Mouse (Mus musculus) right cerebral cortex, adult 18-20 months (tissue): ENCODE measurements around the gene S100a11.
"Not testable (repeated sequence)": the region's sequence is repeated elsewhere in the genome, so short reads cannot be mapped to it uniquely, and the experiment has no call there.

Experiments used
- DNase-seq: peaks from one replicate; pipeline ENCODE4 v3.0.0; 2022; ENCODE audit warnings: mixed read lengths

Gene S100a11

DNA sequence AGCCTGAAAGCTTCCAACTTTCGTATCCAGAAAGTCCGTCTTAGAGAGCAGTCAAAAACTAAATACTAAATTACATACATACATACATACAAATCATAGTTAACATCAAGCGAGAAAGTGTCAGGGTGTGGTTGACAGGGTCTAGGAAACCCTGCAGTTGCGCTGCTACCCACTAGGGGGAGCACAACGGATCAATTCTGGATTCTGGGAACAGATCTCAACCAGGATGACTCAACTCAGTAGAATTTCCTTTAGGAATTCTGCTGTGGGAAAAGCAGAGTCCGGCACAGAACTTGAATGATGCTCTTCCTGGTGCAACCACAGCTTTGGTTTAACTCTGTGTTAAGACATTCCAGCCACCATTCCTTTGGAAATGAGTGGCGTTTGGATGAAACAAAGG lies 2.3 kb downstream of the S100a11 start:
- peak; percentile 65 for DNase-seq

DNA sequence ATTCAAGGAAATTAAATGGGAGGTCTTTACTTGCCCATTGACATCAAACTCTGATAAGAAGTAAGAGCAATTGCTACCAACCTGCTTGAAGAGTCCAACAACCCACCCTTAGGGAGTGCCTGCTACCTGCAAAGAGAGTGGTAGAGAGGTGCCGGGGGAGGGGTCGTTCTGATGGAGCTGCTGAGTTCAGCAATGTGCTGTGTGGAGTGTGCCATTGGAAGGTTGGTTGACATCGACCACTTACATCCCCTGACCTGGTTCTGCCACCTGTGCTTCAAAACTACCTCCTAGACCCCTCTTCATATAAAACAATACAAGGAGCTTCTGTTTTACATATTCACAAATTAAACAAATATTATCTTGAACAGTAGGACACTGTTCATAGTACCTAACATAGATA lies 7.0 kb downstream of the S100a11 start:
- no peak for DNase-seq

DNA sequence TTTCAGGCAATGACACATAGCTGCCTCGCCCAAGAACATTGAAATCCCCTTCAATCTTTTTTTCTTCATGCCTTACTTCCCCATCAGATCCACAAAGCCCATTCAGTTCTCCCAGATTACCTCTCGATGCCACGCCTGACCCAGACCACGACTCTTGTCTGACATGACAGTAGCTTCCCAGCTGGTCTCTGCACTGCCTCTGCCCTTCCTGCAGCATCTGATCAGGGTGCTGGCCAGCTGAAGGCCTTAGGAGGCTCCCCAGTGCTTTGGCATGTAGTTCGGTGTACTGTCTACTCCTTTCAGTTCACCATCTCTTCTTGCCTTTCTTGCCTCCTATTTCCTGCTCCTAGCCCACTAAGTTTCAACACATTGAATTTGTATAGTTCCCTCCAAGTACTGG lies 8.5 kb downstream of the S100a11 start:
- DNase-seq: no peak

DNA sequence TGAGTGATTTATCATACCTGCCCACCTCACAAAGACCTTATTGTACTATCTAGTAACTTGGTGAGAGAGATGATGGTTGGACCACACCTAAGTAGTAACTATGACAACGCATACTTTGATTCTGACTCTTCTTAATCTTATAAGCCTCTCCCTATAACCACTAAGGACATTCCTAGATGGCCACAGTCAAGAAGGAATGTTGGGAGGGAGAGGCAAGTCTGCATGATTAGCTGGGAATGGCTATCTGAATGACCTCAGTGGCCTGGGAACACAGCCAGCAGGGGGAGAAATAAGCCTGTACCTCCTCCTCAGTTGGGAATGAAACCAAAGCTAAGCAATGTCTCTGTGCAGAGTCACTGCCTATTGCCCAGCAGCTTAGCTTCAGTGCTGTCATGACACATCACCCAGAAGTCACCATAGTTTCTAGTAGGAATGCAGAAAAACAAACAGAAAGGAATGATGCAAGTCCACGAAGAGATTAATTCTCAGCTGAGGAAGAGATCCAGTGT lies 16.8 kb downstream of the S100a11 start:
- DNase-seq: no peak

DNA sequence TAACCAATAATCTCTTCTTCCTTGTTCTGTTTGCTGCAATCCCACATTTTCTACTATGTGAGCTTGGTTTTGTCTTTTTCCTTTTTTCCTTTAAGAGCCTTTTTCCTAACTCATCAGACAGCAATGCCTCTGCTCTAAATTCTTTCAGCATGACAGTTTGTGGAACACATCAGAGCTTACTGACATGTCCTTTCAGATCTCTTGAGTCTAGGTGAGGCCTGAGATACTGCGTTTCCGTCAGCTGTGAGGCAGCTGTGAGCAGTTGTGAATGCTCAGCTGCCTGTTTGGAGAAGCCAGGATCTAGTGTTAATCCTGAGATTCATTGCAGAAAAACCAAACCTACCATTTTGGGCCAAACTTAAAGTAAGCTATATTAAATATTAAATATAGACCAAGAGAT lies 18.2 kb downstream of the S100a11 start:
- DNase-seq: no peak

DNA sequence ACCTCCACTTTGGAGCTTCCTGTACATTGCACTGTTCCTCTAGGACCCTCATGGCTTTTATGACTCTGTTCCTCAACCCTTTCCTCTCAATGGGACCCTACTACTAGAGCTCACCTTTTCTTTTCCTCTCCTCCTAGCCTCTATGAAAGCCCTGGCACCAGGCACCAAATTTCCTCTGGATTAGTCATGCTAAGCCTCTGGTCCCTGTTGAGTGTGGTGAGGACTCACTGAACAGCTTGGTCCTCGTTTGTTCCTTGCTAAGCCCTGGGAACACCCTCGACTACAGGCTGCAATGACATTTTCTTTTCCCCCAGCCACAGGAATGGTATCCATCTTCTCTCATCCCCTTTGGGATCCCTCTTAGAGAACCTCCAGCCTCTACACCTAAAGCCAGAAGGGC lies 21.2 kb downstream of the S100a11 start:
- DNase-seq: no peak

DNA sequence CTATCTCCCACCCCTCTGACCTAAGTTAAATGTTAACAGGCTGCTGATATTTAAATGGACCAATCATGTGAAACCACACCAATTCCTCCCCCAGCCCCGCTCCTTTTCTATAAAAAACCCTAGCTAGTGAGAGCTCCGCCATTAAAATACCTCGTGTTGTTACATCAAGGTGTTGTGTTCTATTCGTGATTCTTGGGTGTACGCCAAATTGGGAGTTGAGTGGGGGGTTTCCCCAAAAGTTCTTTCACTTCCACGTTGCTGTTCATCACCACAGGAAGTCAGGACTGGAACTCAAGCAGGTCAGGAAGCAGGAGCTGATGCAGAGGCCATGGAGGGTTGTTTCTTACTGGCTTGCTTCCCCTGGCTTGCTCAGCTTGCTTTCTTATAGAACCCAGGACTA lies 23.9 kb downstream of the S100a11 start:
- DNase-seq: not testable (repeated sequence)

DNA sequence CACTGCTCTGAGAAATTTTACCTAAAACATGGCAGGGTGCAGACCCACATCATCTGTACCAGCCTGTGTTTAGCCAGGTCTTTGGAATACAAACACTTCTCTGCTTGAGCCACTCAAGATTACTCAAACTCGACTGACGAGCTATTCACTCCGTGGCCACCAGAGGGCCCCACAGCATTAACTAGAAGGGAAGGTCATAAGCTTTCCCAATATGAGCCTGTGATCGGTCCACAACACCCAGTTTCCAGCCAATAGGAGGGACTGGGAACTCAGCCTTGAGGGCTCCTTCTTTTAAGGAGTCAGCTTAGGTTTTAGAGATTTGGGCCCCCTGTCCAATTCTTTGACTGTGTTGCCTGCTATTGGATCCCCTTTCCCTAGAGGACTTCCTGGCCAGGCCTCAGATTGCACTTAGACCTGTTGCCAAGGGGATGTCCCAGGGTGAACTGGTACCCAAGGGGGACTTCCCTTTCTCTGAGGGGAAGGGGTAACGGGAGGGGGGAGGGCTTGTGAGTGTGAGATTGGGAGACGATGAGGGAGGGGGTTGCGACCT lies 26.9 kb downstream of the S100a11 start:
- peak; percentile 72 for DNase-seq

DNA sequence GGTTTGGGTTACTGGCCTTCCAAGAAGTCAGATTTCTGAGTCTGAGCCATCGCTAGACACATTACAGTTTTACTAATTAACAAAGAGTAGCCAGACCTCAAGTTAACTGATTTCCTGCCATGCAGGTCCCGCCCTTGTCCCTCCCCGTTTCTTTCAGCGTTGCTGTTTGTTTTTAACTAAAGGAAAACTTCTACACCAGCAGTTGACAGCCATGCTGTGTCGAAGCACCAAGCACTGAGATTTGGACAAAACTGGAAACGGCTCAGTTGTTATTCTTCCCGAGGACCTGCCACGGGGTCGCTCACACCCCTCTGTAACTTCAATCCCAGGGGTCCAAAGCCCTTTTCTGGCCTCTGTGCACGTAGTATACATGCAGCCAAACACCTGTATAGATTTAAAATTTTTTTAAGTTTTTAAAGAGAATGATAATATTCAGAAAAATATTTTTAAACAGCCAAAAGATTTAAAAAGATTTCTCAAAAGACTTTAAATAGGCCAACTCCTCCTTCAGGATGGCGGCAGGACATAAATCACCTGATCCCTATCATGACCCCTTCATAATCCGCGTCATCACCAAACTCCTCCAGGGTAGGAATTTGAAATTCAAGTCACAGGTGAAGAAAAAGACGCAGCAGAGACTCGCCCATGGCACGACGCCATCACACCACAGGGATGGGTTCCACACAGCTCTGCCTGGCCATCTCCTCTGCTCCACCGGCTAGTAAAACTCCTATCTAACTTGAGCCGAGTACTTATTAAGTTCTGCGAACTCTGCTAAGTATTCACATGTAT lies 27.7 kb downstream of the S100a11 start:
- DNase-seq: no peak

DNA sequence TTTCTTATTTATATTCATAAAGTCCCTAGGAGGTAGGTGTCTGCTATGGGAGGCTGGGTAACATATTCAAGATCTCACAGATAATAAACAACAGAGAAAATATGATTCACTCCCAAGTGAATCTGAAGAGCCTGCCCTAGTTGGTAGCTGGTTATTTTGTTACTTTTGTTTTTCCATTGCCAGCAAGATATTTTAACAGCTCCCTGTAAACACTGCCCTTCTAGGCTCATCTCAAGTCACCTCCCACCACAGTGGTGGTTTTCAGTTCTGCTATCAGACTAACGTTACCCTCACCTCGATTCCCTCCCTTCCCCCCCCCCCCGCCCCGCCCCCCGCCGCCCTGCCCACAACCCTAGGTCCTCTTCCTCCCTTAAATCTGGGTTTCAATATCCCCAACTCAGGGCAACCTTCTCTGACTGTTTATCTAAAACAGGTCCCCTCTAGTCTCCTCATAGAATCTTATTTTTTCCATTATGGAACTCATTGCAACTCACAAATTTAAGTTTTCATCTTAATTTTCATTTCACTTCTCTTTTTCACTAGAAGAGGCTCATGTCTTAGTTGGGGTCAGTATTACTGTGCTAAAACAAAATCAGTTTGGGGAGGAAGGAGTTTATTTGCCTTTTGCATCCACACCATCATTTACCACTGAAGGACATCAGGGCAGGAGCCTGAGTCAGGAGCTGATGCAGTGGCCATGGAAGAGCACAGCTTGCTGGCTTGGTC lies 28.4 kb downstream of the S100a11 start:
- no peak for DNase-seq

DNA sequence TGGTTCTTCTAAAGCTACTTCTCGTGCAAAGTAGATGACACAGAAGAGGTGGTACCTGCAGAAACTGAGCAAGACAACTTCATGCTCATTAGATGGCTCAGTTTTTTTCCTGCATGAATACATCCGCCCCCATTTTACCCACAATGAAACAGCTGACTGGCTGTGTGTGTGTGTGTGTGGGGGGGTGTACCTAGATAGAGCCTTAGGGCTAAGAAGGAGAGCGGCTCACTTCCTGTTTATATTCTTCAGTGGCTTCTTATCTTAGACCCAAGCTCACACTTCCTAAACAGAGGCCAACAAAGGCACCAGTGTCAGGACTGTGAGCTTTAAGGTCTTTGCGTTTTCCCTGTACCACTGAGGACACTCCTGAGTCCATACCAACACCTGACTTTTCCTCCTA lies 29.7 kb downstream of the S100a11 start:
- DNase-seq: no peak

DNA sequence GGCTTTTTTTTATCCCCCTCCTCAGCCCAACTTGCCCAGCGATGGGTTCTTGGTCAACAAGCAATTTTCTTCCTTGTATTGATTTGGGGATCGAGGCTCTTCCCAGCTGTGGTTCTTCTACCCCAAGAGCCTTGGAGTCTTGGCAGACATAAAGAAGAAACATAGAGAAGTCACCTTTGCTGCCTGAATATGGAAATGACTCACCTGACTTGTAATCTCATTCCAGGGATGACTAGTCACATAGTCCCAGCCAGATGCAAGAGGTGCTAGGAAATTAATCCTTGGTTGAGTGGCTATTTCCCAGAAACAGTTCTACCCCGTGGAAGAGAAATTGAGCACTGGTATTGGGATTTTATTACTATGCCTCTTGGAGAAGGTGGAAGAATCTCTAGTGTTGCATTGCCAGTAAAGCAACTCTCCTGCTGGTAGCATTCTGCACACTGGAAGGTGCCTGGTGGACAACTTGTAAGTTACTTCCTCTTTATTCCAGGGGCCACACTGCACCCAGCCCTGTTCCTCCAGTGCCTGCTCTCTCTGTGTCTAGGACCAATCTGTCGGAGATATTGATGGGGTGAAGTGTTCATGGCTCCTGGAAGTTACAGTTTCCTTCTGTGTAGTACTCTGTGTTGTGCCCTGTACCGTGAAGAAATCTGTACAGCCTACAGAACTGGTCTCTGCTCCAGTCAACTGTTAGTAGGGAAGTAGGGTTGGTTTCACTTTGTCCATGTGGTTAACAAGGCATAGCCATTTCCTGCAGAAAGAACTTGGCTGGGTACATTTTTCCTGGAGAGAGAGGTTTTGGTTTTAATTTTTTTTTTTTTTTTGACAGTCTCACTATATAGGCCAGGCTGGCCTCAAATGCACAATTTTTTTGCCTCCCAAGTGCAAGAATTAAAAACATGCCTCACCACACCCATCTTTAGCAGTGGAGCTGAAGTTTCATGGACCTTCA lies 31.9 kb downstream of the S100a11 start:
- no peak for DNase-seq

DNA sequence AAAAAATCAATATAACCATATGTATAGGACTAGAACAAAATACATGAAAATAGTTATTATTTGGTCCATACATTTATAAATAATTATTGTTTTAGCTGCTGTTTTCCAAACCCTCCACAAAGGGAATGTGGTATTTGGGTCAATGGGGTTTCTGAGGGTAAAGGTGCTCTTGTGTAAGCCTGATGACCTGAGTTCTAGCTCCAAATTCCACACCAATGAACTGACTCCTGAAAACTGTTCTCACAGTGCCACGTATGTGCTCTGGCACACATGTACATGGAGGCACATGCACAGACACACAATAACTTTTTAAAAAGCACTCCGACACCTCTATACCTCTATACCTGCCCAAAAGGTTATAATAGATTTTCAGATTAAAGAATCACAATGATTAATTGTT lies 33.0 kb downstream of the S100a11 start:
- DNase-seq: no peak

DNA sequence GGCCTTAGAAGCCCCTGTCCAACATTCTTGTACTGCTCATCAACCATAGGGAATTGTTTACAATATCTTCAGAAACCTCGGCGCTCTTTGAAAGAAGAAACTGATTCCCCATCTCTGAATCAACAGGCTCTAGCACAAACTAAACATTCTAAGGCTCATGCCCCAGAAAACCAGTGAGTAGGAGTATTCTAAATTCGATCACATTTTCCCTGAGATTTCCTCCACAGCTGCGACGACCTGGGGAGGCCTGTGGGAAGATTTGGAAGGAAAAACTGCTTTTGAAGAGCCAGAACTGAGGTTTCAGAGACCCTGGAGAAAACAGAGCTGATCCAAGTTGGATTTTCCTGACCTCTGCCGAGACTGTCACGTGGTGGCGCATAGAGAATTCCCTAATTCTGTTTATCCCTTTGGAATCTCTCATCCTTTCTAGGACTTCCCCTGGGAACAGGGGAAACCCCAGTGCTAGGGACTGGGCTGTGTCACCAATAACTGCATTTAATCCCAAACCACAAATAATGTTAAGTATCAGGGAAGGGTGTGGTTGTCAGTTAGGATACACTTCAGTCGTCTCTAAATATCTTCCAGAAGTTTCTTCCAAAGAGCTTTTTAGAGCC lies 33.6 kb downstream of the S100a11 start:
- DNase-seq: peak; percentile 24

DNA sequence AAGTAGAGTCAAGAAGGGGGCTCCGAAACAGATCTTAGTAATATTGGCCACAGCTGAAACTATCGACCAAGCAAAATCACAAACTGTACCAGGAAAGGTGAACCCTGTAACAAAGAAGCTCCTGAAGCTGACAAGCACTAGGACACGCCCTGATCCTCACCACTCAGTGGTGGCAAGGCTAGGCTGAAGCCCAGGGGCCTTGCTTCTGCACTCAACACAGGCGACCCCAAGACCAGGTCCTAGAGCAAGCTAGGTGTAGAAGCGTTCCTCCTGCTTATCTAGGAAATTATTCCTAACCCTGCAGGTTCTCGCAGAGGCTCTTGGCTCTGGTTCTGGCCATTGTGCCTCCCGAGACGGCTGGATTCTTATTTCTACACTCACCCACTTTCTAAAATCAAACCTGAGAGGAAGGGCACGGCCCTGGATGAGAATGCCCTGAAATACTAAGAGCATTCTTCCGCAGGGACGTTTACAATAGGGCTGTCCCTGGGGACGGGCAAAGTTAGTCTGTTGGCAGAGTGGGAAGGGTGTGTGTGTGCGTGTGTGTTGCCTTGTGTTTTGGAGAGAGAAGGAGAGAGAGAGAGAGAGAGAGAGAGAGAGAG lies 34.2 kb downstream of the S100a11 start:
- no peak for DNase-seq

DNA sequence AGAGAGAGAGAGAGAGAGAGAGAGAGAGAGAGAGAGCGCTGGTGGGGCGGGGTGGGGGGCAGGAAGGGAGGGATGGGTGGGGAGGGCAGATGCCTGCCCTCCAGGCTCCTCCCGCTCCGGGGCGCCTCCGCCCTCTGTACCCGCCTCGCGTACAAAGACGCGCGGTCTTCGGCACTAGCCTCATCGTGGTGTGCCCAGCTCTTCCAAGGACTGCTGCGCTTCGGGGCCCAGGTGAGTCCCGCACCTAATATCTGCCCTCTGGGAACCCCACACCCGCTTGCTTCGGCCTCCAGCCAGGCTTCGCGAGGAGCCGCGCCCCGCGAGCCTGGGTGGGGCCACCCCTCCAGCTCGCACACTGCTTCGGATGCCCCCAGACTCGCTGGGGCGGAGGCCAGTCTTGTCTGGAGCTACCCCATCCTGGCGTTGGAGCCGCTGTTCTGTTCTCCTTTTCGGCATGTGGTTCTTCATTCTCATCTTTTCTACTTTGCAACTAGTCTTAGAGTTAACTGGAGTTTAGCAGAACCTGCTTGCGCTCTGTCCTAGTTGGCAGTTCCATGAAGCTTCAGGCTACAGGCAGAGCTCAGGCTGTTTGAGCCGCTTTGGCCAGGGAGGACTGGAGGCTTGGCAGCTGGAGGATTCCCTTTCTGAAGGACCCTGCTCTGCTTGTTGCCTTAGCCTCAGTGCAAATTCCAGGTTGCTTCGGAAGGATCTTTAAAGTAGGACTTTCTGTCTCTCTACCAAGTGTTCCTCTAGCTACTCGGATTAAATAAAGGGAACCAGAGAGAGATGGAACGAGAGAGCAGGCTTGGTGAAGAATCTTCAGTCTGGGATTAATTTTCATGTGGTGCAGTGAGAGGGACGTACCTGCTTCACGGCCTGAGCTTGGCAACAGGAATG lies 34.9 kb downstream of the S100a11 start, which contains the start of gene S100a10:
Gene S100a10, plus strand, starts transcription at position 100 of the 897 bp plus-strand sequence.
- peak; percentile 26 for DNase-seq

DNA sequence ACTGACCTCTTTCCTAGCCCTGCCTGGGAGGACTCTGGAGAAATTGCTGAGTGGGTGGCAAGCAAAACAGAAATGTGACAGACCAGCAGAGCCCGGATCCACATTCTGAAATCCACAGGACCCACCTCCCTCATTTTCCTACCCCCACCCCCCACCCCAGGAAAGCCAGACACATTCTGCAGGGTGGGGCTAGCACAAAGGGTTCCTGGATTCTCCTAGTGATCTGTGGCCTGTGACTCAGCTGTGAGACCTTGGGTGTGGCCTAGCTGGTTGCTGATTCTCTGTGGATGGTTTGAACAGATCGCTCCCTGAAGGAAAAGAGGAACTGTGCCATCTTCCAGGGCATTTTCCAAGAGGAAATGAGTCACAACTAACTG lies 35.6 kb downstream of the S100a11 start:
- DNase-seq: peak; percentile 17

DNA sequence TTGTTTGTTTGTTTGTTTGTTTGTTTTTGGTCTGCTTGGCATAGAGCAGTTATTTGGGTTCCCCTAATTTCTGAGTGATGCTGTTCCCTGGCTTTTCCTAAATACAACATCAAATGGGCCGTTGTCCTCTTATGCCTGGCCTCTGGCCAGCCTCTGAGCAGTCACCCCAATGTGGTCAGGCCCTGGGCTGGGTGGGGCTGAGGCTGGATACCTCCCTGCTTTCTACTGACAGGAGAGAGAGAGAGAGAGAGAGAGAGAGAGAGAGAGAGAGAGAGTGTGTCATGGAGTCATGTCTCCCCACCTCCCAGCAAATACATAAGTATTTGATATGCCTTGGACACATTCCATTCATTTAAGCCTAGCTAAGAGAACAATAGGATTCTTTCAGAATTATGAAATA lies 36.3 kb downstream of the S100a11 start:
- DNase-seq: no peak

DNA sequence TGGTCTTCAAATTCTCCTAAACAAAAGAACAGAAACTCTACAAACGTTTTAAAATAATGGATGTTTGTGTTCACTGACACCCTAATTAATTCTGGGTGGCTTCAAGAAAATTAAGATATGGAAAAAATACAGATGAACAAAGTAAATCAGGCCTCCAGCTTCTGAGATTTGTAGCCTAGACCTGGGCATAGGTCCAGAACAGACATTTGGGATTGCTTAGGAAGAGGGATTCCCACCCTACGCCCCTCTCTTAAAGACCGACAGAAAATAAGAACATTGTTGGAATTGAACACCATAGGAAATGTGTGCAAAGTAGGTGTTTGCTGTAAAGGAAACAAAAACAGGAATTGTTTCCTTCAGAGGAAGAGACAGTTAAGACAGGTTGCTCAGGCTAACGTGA lies 37.2 kb downstream of the S100a11 start:
- no peak for DNase-seq

DNA sequence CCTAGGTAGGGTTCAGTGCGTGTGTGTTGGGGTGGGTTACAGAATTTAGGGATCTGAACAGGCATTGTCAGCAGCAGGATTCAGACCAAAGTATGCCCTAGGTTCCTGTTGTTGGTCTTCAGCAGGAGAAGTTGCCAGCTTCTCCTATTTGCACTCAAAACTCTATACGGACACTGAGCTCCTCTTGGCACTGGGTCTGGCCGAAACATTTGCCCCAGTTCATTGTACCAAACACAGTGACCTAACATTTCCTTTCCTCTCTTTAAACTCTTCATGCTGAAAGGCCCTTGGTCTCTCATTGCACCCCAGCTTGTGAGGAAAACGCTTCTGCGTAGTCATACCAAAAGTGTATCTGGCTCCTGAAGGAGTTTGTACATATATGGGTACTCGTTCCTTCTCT lies 39.7 kb downstream of the S100a11 start:
- DNase-seq: no peak

DNA sequence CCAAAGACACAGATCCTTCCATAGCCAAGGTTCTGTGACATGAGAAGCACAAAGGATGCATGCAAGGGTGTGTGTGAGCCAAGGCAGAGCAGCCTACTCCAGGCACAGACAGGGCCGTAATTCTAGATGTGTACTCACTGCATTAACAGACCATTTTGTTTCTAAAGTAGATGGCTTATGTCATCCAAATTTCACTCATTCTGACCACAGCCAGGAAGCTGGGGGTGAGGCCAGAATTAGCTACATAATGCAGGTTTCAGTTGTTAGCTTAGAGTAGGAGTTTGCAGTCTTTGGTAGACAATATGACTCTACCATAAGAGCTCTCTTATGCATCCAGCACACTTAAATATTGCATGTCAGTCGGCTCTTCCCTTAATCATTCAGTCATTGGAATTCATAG lies 42.1 kb downstream of the S100a11 start:
- no peak for DNase-seq
